Mouse (Mus musculus): ENCODE measurements at regions not wholly inside any gene's neighbourhood (a gene's known extent, or its start where the extent isn't known, plus 50 kb on each side); places are given as distances from the start of the nearest gene placed in this dataset.

DNA sequence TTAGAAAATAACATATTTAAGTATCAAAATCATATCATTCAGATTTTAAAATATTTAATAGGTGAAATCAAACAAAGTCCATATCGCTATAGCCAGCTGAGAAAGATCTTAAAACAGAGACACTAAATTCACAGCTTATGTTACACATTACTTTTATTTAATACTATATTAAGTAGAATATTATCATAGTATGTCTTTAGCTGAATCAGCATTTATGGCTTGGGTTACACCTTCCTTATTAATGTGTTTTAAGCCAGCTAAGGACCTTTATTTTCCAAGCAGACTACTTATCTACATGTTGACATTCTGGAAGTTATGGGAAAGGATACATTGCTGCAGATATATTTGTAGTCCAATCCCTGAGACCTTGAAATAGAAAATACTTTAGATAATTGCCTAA, 684.9 kb upstream of the Adgrl4 start:
- no peak for DNase-seq

- DNase-seq: no peak
Measured at GRCm38 (mm10) chr3:150759854-150760253, 677.8 kb upstream of the Adgrl4 start.

DNA sequence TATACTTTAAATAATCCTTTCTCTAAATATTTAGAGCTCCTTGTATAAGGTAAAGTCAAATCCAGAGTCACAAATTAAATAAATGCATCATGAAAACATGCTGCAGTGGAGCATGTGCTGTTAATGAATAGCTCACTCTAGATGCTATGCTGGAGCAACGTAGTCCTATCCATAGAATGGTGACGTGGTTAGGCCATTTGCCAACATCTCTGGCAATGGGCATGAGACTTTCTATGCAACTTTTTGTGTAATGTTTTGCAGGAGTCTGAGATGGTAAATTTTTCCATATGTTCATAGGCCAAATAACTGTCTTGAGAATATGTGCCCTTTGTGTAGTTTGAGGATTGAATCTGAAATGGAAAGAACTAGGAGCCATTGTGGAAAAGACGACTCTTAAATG, 653.1 kb upstream of the Adgrl4 start:
- DNase-seq: no peak

DNA sequence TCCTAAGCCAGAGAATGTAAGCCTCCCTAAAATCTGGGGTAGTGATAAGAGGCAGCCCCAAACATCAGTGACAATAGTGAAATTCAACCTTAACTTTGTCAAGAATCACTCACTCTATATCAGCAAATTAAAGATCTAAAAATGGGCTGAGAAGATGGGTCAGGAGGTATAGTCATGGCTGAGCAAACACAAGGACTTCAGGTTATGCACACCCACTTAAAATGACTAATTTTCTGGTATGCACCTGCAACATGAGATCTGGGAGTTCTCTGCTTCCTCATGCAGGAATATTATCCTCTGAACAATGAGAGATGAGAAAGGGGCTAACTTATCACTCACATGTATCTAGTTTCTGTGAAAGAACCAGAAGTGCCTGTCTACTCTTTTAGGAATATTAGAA, 619.9 kb upstream of the Adgrl4 start:
- no peak for DNase-seq

- no peak for DNase-seq
Measured at GRCm38 (mm10) chr3:150819369-150819768, 618.3 kb upstream of the Adgrl4 start.

GRCm38 (mm10) chr3:150820039-150820438, 617.6 kb upstream of the Adgrl4 start:
- DNase-seq: no peak

GRCm38 (mm10) chr3:150846029-150846428, 591.7 kb upstream of the Adgrl4 start:
- DNase-seq: no peak

GRCm38 (mm10) chr3:150852107-150852506, 585.6 kb upstream of the Adgrl4 start:
- no peak for DNase-seq

- no peak for DNase-seq
Measured at GRCm38 (mm10) chr3:150896668-150897067, 541.0 kb upstream of the Adgrl4 start.

DNA sequence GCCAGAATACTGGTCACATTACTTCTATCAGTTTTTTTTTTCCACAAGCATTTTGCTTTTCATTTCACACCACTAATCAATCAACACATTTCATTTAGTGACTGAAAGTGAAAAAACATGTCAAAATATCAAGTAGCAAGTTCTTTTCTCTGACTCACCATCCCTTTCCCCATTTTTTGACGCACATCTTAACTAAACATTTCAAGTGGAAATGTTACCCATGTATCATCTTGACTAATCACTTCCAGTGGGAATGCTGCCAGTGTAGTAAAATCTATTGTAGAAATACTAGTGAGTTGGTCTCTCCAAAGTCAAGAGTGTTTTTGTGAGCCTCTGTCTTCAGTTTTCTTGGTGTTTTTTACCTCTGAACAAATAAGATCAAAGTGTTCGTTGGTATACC, 527.6 kb upstream of the Adgrl4 start:
- no peak for DNase-seq

GRCm38 (mm10) chr3:150954897-150955296, 482.8 kb upstream of the Adgrl4 start:
- DNase-seq: no peak

DNA sequence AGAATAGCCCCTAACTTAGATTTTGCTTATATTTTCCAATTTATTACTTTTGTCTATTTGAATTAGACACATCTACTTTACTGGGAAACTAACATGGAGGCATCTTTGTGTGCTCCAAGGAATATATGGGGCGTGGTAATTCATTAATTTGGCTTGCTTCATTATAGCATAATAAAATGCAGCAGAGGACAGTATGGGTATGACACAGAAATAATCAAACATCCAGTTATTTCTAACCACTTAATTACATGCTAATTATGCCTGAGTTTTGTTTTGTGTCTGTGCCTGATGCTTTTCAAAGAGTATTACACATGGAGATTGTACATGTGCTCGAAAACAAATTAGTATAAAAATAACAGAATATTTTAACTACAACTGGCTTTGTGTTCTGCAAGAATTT, 438.0 kb upstream of the Adgrl4 start:
- no peak for DNase-seq

DNA sequence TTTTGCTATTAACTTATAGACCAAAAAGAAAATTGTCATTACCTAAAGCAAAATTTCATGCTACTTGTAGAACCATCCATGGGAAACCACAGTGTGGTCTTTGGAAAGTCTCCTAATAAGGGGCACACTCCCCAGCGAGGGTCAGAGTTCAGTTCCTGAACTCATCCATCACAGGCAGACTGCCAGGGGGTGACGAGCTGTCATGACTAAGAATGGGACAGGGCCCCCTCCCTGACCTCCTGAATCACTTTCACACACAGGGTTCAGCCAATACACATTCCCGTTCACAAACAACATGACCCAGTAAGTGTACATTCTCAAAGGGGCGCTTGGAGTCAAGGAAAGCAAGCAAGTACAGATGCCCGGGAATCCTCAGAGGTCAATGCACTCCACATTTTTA, 437.5 kb upstream of the Adgrl4 start:
- DNase-seq: no peak

DNA sequence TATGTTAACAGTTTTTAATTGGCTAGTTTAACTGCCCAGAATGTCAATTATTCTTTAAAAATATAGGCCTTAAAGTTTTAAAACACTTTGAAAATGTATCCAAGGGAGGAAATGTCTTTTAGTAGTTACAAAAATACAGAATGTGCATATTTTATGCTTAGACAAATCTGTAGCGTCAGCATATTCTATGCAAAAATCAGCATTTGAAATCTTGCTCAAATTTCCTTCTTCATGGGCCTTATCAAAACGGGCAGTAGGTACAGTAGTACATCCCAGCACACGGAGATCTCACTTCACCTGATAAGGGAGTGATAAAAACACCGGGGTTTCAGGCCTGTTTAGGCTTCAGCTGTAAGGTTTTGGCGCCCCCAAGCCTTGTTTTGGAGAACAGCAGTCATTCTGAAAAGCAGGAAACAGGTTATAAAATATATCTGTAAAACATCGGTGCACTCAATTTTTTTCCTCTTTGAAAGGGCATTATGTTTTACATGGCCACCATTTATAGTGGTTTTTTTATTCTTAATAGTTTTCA, 435.7 kb upstream of the Adgrl4 start:
- DNase-seq: no peak

GRCm38 (mm10) chr3:151003524-151003923, 434.2 kb upstream of the Adgrl4 start:
- DNase-seq: no peak

GRCm38 (mm10) chr3:151003990-151004389, 433.7 kb upstream of the Adgrl4 start:
- no peak for DNase-seq

- no peak for DNase-seq
Measured at GRCm38 (mm10) chr3:151020014-151020413, 417.7 kb upstream of the Adgrl4 start.

DNA sequence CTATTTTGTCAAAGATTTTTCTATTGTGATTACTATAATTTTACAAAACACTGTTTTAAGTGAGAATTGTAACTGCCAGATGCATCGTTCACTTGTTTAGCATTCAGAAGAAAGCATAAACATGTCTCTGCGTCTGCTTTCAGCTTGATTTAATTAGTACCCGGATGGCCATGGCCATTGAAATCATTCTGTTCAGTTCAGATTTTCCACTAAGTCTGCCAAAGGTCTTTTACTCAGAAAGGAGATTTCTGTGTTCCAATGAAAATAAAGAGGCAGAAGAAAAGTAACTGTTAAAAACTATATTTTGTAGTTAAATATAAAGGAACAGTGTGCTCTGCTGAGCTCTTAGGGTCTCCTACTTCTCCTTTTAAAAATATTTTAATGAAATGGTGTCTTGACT, 380.2 kb upstream of the Adgrl4 start:
- DNase-seq: no peak

GRCm38 (mm10) chr3:151072322-151072721, 365.4 kb upstream of the Adgrl4 start:
- DNase-seq: no peak

GRCm38 (mm10) chr3:151116831-151117230, 320.9 kb upstream of the Adgrl4 start:
- DNase-seq: no peak

GRCm38 (mm10) chr3:151117583-151118041, 320.1 kb upstream of the Adgrl4 start:
- no peak for DNase-seq

- DNase-seq: no peak
Measured at GRCm38 (mm10) chr3:151124131-151124530, 313.6 kb upstream of the Adgrl4 start.

DNA sequence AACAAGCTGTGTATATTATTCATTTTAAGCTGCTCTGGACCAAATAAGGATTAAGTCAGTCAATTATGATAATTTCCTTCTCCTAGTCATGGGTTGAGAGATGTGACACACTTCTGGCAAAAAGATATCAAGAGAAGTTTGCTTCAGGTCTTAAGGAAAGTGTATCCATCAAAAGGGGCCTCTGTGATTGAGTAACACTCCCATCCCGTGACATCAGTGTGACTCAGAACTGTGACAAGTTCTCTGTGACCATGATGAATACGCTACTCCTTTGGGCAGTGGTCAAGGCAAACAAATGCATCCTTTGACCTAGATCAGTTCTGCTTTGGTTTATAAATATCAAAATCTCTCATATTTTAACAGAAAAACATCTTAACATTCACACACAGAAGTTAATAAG, 290.8 kb upstream of the Adgrl4 start:
- no peak for DNase-seq

DNA sequence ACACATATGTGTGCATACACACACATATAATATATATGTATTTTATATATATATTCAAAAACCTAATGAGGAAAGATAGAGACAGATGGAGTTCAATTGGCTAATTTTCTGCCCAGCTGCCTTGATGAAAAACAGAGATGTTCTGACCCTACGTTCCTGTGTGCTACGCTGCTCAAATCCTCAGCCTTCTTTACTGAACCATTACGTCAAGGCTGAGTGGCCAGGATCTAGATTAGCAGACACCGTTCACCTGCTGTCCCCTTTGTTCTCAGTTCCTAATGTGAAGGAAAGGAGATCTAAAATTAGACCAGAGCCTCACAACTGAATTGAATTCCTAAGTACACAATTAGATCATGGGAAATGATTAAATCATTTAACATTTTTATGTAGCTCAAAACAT, 284.3 kb upstream of the Adgrl4 start:
- DNase-seq: no peak

GRCm38 (mm10) chr3:151160516-151160915, 277.2 kb upstream of the Adgrl4 start:
- DNase-seq: no peak

Data from adrenal gland, adult 8-10 months (tissue).